Mouse (Mus musculus) stomach, postnatal 0 days (tissue): ENCODE measurements around the gene Rundc3a.

ENCODE experiments used
- CTCF ChIP-seq: IDR thresholded peaks from 2 replicates; pipeline ENCODE4 v1.5.1; 2016; ENCODE audit warnings: antibody characterized with exemption, low read depth, mild to moderate bottlenecking, moderate library complexity
- EP300 ChIP-seq: optimal IDR thresholded peaks from 2 replicates; pipeline ENCODE3; 2016; ENCODE audit warnings: antibody characterized with exemption

DNA sequence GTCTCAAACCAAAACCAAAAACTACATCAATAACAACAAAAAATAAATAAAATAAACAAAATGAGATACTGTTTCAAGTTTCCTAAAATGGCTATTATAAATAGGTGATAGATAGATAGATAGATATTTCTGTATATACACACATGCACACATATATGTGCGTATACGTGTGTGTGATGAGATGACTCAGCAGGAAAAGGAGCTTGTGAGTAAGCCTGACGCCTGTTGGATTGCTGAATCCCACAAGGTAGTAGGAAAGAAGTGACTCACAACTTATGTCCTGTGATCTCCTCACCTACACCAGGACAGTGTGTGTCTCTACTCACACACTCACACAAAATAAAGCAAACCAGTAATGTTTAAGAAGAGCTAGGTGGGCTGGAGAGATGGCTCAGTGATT is 10.4 kb upstream of the Rundc3a start:
- TF ChIP-seq CTCF (no peak), EP300 (no peak)
